Mouse (Mus musculus) lung, embryonic 16.5 days (tissue): Measurements from ENCODE around the gene 2610507B11Rik. TPM values are rescaled to one million over a fixed set of nuclear protein-coding genes. Genes with fewer than 3 reads are reported as not detected.

Experiments used
- ATAC-seq: fragments of 200-750 bp; cut with Nextera tagmentation; 2 replicates; pipeline ENCODE4 v1.8.0; 2017; ENCODE audit warnings: low read depth, mild to moderate bottlenecking, moderate library complexity
- H3K27ac ChIP-seq: fragments of 300-500 bp; sonication (generic); 2 replicates; pipeline ENCODE4 v1.5.1; 2014; ENCODE audit warnings: mild to moderate bottlenecking, control low read depth, low read length
- H3K27me3 ChIP-seq: fragments of 300-500 bp; sonication (generic); 2 replicates; pipeline ENCODE4 v1.6.1; 2014; ENCODE audit warnings: low read depth, low read length, mixed read lengths; ENCODE audit not compliant: control insufficient read depth, insufficient read depth
- H3K36me3 ChIP-seq: fragments of 300-500 bp; sonication (generic); 2 replicates; pipeline ENCODE4 v1.6.1; 2014; ENCODE audit warnings: low read length; ENCODE audit not compliant: control insufficient read depth, insufficient read depth
- H3K4me1 ChIP-seq: fragments of 300-500 bp; sonication (generic); replicated peaks from 2 replicates; pipeline ENCODE4 v1.6.1; 2014; ENCODE audit warnings: low read length, mixed read lengths; ENCODE audit not compliant: control insufficient read depth, insufficient read depth
- H3K4me2 ChIP-seq: fragments of 300-500 bp; sonication (generic); 2 replicates; pipeline ENCODE4 v1.6.1; 2014; ENCODE audit warnings: low read depth, low read length, control low read depth
- H3K4me3 ChIP-seq: fragments of 300-500 bp; sonication (generic); 2 replicates; pipeline ENCODE4 v1.5.1; 2014; ENCODE audit warnings: mild to moderate bottlenecking, low read length, control low read depth
- H3K9ac ChIP-seq: fragments of 300-500 bp; sonication (generic); 2 replicates; pipeline ENCODE4 v1.6.1; 2014; ENCODE audit warnings: low read length, control low read depth
- H3K9me3 ChIP-seq: fragments of 300-500 bp; sonication (generic); 2 replicates; pipeline ENCODE4 v1.6.1; 2016; ENCODE audit warnings: low read length; ENCODE audit not compliant: control insufficient read depth
- WGBS: fragments of 180-500 bp; shearing (Covaris S2); extraction: QIAGEN DNeasy Blood & Tissue Kit; methylation state at CpG from one replicate; pipeline ENCODE4 v1.1.7; 2014; 5-methylcytosine and 5-hydroxymethylcytosine counted together
- polyA plus RNA-seq: library from polyadenylated mRNA; unstranded; fragments of >200 nt; fragmentation: Nextera tagmentation; extraction: Ambion mirVana; gene quantifications from 2 replicates; pipeline ENCODE4 v1.2.1, GENCODE M21; 2015

Gene 2610507B11Rik
- polyA plus RNA-seq, 1 experiment from 2014 or later, result 63.5 TPM

- ATAC-seq, result no peak
- Histone ChIP-seq H3K9ac (no peak overlapping the region), H3K27ac (no peak overlapping the region), H3K27me3 (no peaks in the 10 kb centered on the region), H3K4me1 (0 out of 2 replicates have a peak, but pooled peaks cover 4% of the 10 kb centered on the region), H3K36me3 (peaks cover 44% of the 10 kb centered on the region), H3K4me2 (no peak overlapping the region), H3K9me3 (no peaks in the 10 kb centered on the region), H3K4me3 (no peak overlapping the region)
- 90% methylated on average over 8 of the region's 8 CpGs for WGBS
Measured at GRCm38 (mm10) chr11:78310861-78311511, 49.4 kb downstream of the 2610507B11Rik start.

DNA sequence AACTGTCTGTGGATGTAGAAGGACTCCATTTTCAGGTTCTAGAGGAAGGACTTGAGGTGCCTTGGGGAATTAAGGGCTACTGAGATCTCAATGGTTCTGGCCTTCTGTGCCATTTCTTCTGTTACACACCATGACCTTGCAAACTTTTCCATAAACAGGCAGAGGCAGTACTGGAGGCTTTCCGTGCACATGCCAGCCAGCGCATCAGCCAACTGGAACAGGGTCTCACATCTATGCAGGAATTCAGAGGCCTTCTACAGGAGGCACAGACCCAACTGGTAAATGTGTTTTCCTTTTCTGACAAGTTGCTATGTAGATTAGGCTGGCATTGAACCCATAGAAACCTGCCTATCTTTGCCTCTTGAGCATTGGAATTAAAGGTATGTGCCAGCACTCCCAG lies 52.1 kb downstream of the 2610507B11Rik start:
- no peaks in the 10 kb centered on the region for H3K4me1 ChIP-seq
- H3K4me2 ChIP-seq, result no peak overlapping the region
- ATAC-seq, result no peak
- no peak overlapping the region for H3K27ac ChIP-seq
- WGBS, result 92% methylated on average over 2 of the region's 2 CpGs
- no peaks in the 10 kb centered on the region for H3K9me3 ChIP-seq
- peaks cover 56% of the 10 kb centered on the region for H3K36me3 ChIP-seq
- no peak overlapping the region for H3K4me3 ChIP-seq
- H3K9ac ChIP-seq, result no peak overlapping the region
- H3K27me3 ChIP-seq, result no peaks in the 10 kb centered on the region

- 90% methylated on average over 2 of the region's 2 CpGs for WGBS
- Histone ChIP-seq H3K27me3 (no peaks in the 10 kb centered on the region), H3K27ac (no peak overlapping the region), H3K4me1 (peaks cover 9% of the 10 kb centered on the region), H3K36me3 (peaks cover 60% of the 10 kb centered on the region), H3K4me2 (no peak overlapping the region), H3K4me3 (no peak overlapping the region), H3K9ac (no peak overlapping the region), H3K9me3 (no peaks in the 10 kb centered on the region)
- ATAC-seq, result no peak
Measured at GRCm38 (mm10) chr11:78318411-78318810, 56.9 kb downstream of the 2610507B11Rik start.

DNA sequence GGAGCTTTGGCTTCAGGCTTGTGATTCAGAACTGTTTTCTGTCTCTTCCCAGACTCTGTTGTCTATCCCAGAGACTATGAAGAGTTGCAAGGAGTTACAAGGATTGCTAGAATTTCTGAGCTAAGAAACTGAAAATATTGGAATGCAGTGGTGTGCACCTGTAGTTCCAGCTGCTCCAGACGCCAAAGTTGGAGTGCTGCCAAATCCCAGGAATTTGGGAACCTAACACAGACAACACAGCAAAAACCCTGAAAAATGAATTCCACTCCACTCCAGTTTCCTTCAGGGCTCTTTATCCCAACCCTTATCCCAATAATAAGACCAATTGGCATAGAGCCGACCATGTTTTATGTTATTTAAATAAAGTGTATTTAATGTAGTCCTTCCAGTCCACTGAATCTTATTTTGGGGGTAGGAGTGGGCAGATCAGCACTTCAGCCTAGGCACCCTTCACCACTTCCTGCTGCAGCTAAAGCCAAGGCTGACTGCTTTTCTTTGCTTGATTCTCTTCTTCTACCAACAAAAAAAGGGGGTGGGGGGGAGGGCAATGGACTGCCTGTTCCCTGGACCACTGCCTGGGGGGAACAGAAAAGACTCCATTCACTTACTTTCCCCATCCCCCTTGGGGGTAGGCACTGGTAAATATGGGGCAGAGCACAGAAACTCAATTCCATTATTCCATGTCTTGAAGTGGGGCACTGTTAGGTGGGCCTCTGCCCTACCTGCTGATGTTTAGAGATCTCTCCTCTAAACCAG lies 60.7 kb downstream of the 2610507B11Rik start:
- Histone ChIP-seq H3K27ac (peak overlapping the region; percentile 60), H3K4me3 (no peak overlapping the region), H3K4me1 (peaks cover 10% of the 10 kb centered on the region), H3K27me3 (no peaks in the 10 kb centered on the region), H3K9ac (no peak overlapping the region), H3K4me2 (0 out of 2 replicates have a peak overlapping the region, but pooled peaks have one; percentile 44), H3K9me3 (no peaks in the 10 kb centered on the region), H3K36me3 (peaks cover 32% of the 10 kb centered on the region)
- peak; percentile 13 for ATAC-seq
- WGBS, result 32% methylated on average over 2 of the region's 2 CpGs

- Histone ChIP-seq H3K36me3 (peaks cover 26% of the 10 kb centered on the region), H3K4me1 (peaks cover 10% of the 10 kb centered on the region), H3K4me2 (peak within 1 kb of the TSS; percentile 44), H3K27ac (peak within 1 kb of the TSS; percentile 68), H3K4me3 (0 out of 2 replicates have a peak within 1 kb of the TSS, but pooled peaks have one; percentile 7), H3K27me3 (no peaks in the 10 kb centered on the region), H3K9me3 (no peaks in the 10 kb centered on the region), H3K9ac (no peak within 1 kb of the TSS)
- WGBS, result 6% methylated on average over 15 of the region's 15 CpGs
- peak; percentile 97 for ATAC-seq
Measured at GRCm38 (mm10) chr11:78322860-78323259, 61.3 kb downstream of the 2610507B11Rik start, which contains the start of gene Aldoc. TSS of gene Aldoc (plus strand) at chr11:78322968.

DNA sequence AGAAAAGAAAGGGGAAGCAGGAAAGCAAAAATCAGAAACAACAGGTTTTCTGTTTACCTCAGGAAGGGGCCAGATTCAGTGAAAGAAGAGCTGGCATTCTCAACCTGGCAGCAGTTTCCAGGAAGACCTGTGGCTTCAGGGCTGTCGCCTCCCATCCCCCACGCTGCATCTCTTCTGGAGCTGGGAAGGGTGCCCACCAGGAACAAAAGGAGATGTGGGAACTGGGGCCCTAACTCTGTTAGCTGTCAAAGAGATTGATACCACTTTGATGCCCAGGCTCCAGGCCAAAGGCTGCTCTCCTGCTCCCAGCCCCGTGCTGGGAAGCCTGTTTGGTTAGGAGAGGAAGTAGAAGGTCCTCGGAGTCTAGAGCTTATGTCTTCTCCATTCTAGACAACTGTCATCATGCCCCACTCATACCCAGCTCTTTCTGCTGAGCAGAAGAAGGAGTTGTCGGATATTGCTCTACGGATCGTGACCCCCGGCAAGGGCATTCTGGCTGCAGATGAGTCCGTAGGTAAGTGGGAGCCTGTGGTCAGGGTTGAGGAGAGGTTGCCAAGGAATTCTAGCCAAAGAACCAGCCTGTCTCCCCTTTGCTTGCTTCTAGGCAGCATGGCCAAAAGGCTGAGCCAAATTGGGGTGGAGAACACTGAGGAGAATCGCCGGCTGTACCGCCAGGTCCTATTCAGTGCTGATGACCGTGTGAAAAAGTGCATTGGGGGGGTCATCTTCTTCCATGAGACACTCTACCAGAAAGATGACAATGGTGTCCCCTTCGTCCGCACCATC lies 62.6 kb downstream of the 2610507B11Rik start:
- H3K9ac ChIP-seq, result no peak overlapping the region
- H3K27ac ChIP-seq, result no peak overlapping the region
- no peak overlapping the region for H3K4me3 ChIP-seq
- H3K4me2 ChIP-seq, result no peak overlapping the region
- ATAC-seq, result no peak
- no peaks in the 10 kb centered on the region for H3K9me3 ChIP-seq
- H3K27me3 ChIP-seq, result no peaks in the 10 kb centered on the region
- H3K36me3 ChIP-seq, result peaks cover 17% of the 10 kb centered on the region
- WGBS, result 78% methylated on average over 15 of the region's 15 CpGs
- H3K4me1 ChIP-seq, result peaks cover 16% of the 10 kb centered on the region

GRCm38 (mm10) chr11:78324965-78325364 lies 63.4 kb downstream of the 2610507B11Rik start:
- no peak overlapping the region for H3K9ac ChIP-seq
- WGBS, result 93% methylated on average over 12 of the region's 12 CpGs
- H3K27me3 ChIP-seq, result no peaks in the 10 kb centered on the region

DNA sequence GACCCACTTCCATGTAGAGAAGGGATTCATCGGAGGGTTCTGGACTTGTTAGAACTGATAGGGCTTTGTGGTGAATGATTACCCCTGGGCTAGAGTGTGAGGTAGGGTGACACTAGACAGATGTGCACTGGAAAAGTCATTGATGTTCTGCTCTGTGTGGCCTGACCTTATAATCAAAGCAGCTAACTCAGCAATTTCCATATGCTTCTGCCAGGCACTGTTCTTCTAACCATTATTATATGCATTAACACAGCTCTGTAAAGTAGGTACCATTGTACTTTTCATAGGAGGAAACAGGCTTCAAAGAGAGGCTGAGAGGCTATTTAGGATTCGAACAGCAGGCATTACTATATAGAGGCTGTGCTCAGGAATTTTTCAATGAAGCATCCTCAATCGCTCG lies 65.7 kb downstream of the 2610507B11Rik start:
- 90% methylated on average over 4 of the region's 4 CpGs for WGBS

More at GRCm38 (mm10) chr11:78324965-78325364, 63.4 kb downstream of the 2610507B11Rik start:
- no peak for ATAC-seq
- Histone ChIP-seq H3K9me3 (no peaks in the 10 kb centered on the region), H3K36me3 (peaks cover 11% of the 10 kb centered on the region), H3K4me2 (no peak overlapping the region), H3K4me1 (peaks cover 20% of the 10 kb centered on the region), H3K4me3 (no peak overlapping the region), H3K27ac (no peak overlapping the region)

More for the DNA sequence above, 65.7 kb downstream of the 2610507B11Rik start:
- no peak overlapping the region for H3K27ac ChIP-seq
- no peaks in the 10 kb centered on the region for H3K27me3 ChIP-seq
- no peak overlapping the region for H3K4me2 ChIP-seq
- H3K9me3 ChIP-seq, result no peaks in the 10 kb centered on the region
- no peak for ATAC-seq
- H3K36me3 ChIP-seq, result no peaks in the 10 kb centered on the region
- no peak overlapping the region for H3K4me3 ChIP-seq
- no peak overlapping the region for H3K9ac ChIP-seq
- peaks cover 20% of the 10 kb centered on the region for H3K4me1 ChIP-seq
